Mouse (Mus musculus): Measurements from ENCODE around the gene Slc6a6.

- TF ChIP-seq CTCF (IDR thresholded peaks at IDR 0.05; ENCODE audit: low read depth, low read length) (no peak), POLR2A (IDR thresholded peaks at IDR 0.05; ENCODE audit: extremely low read depth, insufficient read depth, low read length) (no peak)
Measured at GRCm38 (mm10) chr6:91754098-91754497, 70.2 kb downstream of the Slc6a6 start.
